Mouse (Mus musculus): Measurements from ENCODE around the gene Chd2.

DNA sequence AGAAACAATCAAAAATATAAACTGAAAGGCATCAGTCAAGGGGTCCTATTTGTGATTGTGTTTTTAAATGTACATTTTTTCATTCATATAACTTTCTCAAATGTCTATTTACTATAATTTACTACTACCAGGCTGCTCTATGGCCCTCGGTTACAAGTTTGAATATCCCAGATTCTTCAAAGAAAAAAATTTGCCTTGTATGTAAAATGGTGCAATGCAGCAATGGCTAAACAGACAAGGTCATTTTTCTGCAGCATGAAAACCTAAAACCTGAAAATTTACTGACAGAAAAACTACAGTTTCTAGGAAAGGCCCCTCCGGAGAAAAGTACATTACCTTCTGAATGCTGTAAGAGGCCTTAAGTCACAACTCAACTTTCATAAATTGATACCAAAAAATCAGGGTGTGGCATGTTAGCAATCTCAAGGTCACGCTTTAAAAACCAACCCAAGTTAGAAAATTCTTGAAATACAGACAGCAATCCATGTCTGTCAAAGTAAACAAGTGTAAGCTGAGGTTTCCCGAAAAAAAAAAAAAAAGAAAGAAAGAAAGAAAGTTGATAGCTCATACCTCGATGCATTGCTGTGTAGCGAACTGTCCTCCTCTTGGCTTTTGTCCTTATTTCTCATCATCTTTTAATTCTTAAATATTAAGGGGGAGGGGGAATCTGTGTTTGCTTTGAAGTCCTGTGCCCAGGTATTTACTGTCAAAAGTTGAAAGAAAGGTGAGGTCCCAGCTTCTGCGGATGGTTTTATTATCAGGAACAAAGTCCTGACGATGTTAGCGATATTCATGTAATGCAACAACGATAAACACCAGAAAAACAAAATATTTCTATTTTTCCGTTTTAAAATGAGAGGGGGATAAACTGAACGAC is 1.2 kb downstream of the Chd2 start:
- no peak for TF ChIP-seq CTCF (conservative IDR thresholded peaks at IDR 0.05; ENCODE audit: insufficient read depth, insufficient read length, low read depth, low read length)
- TF ChIP-seq POLR2A (IDR thresholded peaks at IDR 0.05; ENCODE audit: low read depth, low read length): no peak

Data from kidney, adult 2 months (tissue).